Mouse (Mus musculus) heart, adult 11 months (tissue): ENCODE data around the gene Plcxd2.

ENCODE experiments used
- DNase-seq: peaks from one replicate; pipeline ENCODE4 v3.0.0; 2022

The Plcxd2 gene

DNA sequence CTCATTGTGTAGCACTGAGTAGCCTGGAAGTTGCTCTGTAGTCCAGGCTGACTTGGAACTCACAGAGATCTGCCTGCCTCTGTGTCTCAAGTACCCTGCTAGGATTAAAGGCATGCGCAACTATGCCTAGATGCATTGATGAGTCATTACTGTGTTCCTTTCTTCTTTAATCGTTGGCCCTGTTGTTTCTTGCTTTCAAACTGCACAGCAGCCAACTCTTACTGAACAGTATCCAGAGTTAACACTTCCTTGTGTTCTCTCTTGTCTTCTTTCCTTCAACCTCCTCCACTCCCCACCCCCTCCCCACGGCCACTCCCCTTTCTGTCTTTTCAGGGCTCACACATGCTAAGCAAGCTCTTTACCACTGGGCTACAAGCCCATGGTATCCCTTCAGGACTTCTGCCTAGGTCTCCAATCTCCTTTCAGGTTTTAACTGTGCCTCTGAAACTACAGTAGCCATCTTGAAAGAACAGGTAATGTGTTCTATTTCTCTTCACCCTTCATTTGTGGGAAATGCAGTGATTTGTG, 74.0 kb downstream of the Plcxd2 start:
- no peak for DNase-seq

DNA sequence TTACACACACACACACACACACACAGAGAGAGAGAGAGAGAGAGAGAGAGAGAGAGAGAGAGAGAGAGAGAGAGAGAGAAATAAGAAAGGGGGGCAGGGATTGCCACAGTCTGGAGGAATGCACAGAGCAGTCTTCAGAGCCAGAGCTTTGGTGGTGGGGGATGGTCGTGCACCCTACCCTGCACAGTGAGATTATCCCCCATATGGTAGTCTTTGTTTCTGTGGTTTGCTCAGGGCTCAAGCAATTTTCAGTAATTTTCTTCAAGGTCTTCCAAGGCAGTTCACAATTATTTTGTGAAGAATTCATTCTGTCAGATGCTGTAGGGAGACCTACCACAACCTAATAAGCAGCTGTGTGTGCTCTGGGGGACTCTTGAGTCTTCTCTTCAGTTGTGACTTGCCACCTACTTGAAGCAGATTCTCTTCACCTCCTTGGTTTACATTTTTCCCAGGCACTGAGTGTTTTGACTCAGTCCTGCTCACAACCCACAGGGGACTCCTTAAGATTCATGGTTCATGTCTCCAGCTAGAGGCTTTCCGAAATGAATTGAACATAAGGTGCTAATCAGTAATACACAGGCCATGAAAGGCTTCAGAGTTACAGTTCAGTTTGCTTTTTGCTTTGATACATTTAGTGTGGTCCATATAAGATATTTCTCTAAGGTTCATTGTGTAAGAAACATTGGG, 75.2 kb downstream of the Plcxd2 start:
- no peak for DNase-seq

DNA sequence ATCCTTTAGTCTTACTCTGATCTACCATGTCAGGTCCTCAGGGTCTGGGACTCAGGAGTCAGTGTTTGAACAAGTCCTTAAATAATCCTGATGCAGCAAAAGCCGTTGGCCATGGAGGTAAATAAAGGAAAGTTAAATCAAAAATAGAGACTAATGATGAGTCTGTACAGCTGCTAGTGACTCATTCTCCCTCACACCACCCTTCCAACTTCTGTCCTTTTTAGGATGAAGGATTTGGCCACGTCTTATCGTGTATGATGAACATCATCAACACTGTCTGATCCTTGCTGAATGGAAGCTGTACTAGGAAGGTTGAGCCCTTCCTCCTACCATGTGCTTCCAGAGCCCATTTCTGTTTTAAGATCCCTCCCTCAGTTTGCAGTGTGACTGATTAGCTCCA, 79.7 kb downstream of the Plcxd2 start:
- no peak for DNase-seq

DNA sequence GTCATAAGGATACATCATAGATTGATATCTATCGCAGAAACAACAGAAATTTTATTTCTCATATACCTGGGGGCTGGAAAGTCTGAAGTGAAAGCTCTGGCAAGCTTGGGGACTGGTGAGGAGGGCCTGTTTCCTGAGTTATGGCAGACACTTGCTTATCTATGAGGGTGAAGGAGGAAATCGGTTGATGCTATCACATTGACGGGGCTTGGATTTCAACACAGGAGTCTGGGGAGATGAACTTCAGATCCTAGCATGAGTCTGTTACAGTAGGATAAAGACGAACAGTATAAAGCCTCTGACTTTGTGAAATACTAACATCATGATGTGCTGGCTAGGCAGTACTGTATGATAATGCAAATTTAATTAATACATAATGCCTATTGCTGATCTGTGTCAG, 81.9 kb downstream of the Plcxd2 start:
- peak; percentile 61 for DNase-seq

DNA sequence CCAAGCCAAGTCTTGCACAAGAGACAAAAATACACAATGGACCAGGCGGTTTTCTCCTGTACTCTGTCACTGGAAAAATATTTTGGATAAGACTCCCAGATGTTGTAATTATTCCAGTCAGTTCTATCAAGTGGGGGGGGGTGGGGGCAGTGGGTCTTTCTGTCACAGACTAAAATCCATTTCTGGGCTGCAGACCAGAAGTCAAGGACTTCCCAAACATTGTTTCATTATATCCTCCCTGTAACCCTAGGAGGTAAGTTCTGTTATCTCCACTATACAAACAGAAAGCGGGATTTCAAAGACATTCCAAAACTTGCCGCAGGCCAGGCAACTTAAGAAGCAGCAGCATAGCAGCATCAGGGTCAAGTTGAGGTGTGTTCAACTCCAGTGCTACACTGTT, 82.4 kb downstream of the Plcxd2 start:
- peak; percentile 88 for DNase-seq

DNA sequence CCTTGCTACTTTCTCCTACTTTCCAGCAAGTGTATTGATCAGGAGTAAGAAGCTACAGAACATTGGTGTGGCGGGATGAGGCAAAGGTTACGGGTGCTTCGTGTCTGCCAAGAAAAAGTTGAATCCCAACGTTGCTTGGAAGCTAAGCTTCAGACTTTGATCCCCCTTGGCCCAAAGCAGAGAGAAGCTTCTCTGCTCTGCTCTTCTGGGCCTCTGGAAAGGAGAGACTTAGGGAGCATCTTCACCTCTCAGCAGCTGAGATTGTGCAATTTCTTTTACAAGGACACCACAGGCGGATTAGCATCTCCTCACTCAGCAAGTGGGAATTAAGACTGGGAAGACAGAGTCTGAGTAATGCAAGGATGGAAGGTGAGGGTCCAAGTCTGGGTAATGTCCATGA, 83.1 kb downstream of the Plcxd2 start:
- peak; percentile 66 for DNase-seq

DNA sequence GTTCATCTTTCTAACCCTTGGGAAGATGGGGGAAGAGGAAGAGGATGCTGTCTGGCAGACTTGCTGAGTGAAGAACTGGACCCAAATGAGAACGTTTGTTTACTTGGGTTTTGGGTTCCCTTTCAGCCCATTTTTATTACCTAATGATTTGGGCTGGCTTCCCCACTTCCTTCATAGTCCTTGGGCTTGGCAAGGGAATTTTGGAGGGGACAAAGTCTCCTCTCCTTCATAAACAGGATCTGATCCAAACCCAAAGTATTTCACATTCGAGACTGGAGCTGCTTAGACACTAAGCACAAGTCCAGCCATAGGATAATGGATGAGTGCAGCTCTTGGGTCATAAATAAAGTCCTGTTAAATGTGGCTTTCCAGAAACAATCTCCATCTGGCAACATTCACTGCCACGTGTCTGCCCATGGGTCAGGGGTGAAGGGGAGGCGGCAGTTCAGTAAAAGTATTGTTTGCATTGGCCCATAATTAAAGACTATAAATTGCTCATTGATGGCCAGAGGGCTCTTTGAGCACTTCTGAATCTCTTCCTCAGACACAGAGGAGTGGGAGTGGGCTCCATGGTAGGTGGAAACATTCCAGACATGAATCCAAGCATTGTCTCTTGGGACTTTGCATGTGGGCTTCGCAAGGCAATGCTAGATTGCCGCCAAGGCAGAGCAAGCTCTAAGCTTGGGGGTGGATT, 86.1 kb downstream of the Plcxd2 start:
- DNase-seq, result peak; percentile 94

DNA sequence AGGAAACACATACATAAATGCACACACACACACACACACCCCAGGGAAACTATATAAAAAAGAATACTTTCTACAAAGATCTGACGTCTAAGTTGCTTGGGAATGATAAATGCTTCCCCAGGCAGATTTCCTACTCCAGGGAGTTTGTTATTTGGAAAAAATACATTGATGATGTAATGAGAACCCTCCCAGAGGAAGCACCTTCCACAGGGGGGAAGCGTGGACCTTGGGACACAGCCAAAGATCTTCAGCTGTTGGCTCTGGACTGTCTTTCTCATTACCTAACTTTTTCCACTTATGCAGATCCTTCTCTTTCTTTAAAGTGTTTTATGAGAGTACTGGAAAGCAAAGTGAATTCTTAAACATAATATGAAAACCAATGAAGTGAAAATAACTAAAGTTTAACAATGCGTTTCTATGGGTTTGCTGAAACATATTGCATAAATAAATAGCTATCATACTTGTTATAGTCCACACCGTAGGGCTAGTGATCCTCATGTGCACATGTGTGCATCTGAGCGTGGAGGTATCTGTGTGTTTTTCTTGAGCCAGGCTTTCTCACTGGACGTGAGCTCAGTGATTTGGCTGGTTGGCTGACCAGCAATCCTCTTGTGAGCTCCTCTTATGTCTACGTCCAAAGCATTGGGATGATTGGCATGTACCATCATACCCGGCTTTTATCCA, 87.3 kb downstream of the Plcxd2 start:
- DNase-seq, result peak; percentile 95

DNA sequence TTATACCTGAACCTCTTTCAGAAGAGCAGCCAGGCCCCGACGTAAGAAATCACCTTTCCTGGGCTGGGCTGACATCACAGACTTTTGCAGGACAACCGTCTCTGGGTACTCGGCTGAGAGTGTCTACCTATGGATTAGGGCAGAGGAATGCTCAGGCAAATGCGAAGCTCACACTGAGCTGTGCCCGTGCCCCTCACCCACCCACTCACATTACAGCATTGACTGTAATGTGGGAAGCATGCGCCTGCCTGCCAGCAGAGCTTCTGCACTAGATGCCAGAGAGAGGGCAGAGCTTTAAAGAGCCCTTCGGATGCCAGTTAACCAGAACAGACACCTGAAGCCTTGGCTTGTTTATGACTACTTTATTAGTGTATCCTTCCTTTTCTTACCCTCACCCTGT, 90.4 kb downstream of the Plcxd2 start:
- DNase-seq, result peak; percentile 45
